Mouse (Mus musculus) small intestine, adult 2 months (tissue): ENCODE measurements around the gene Usp2. TPM values are rescaled to one million over a fixed set of nuclear protein-coding genes. Genes with fewer than 3 reads are reported as not detected.

Experiments used
- H3K27ac ChIP-seq: fragments of 200-500 bp; 2 replicates; pipeline ENCODE4 v1.5.1; 2012; ENCODE audit warnings: low read depth, low read length, control low read depth, inconsistent platforms; ENCODE audit not compliant: insufficient read depth
- H3K27me3 ChIP-seq: fragments of 200-500 bp; 2 replicates; pipeline ENCODE4 v1.6.1; 2012; ENCODE audit warnings: mild to moderate bottlenecking, moderate library complexity, low read length, inconsistent platforms; ENCODE audit not compliant: control insufficient read depth, insufficient read depth
- H3K36me3 ChIP-seq: fragments of 200-500 bp; 2 replicates; pipeline ENCODE4 v1.6.1; 2012; ENCODE audit warnings: mild to moderate bottlenecking, low read length, control low read depth, inconsistent platforms; ENCODE audit not compliant: control insufficient read depth, insufficient read depth
- H3K4me1 ChIP-seq: fragments of 200-500 bp; 2 replicates; pipeline ENCODE4 v1.6.1; 2012; ENCODE audit warnings: low read length, inconsistent platforms, mixed read lengths; ENCODE audit not compliant: control insufficient read depth, insufficient read depth, insufficient read length
- H3K4me3 ChIP-seq: fragments of 200-500 bp; 2 replicates; pipeline ENCODE4 v1.5.1; 2012; ENCODE audit warnings: low read depth, mild to moderate bottlenecking, control low read depth, inconsistent platforms, low read length, moderate library complexity
- CTCF ChIP-seq: fragments of 200-500 bp; IDR thresholded peaks from 2 replicates; pipeline ENCODE4 v1.5.1; 2012; ENCODE audit warnings: low read depth, mild to moderate bottlenecking, control low read depth, inconsistent platforms, low read length, moderate library complexity, mixed read lengths; ENCODE audit not compliant: insufficient replicate concordance, insufficient read length; ENCODE audit errors: extremely low read depth
- POLR2A ChIP-seq: fragments of 200-500 bp; IDR thresholded peaks from 2 replicates; pipeline ENCODE4 v1.6.1; 2012; ENCODE audit warnings: low read depth, mild to moderate bottlenecking, control low read depth, inconsistent platforms, low read length, moderate library complexity
- WGBS: fragments of 180-500 bp; shearing (Covaris S2); methylation state at CpG from one replicate; pipeline ENCODE4 v1.1.7; 2018; 5-methylcytosine and 5-hydroxymethylcytosine counted together
- polyA plus RNA-seq: library from polyadenylated mRNA; depleted of rRNA; stranded (reverse); fragments of >200 nt; gene quantifications from 2 replicates; pipeline ENCODE4 v1.2.3, GENCODE M21; 2012

The Usp2 gene
- polyA plus RNA-seq, 1 experiment: 12.0 TPM

GRCm38 (mm10) chr9:44047071-44047470 is 19.8 kb upstream of the Usp2 start:
- peaks cover 2% of the 10 kb centered on the region; the same call in 1 of the 2 replicates for H3K4me1 ChIP-seq
- WGBS: 55% methylated on average over 6 of the region's 6 CpGs
- peaks cover 15% of the 10 kb centered on the region for H3K27me3 ChIP-seq
- no peaks in the 10 kb centered on the region for H3K36me3 ChIP-seq
- TF ChIP-seq POLR2A (no peak), CTCF (no peak)
- no peak overlapping the region for H3K27ac ChIP-seq
- H3K4me3 ChIP-seq: no peak overlapping the region

GRCm38 (mm10) chr9:44047571-44048490 is 19.0 kb upstream of the Usp2 start:
- peaks cover 15% of the 10 kb centered on the region for H3K27me3 ChIP-seq
- TF ChIP-seq POLR2A (no peak), CTCF (no peak)
- WGBS: 69% methylated on average over 14 of the region's 14 CpGs
- no peak overlapping the region for H3K27ac ChIP-seq
- H3K4me3 ChIP-seq: no peak overlapping the region
- peaks cover 2% of the 10 kb centered on the region; the same call in 1 of the 2 replicates for H3K4me1 ChIP-seq
- H3K36me3 ChIP-seq: no peaks in the 10 kb centered on the region

- Histone ChIP-seq H3K4me1 (no peaks in the 10 kb centered on the region), H3K27me3 (peaks cover 9% of the 10 kb centered on the region; the same call in 1 of the 2 replicates), H3K4me3 (no peak overlapping the region), H3K36me3 (no peaks in the 10 kb centered on the region), H3K27ac (no peak overlapping the region)
- WGBS: 68% methylated on average over 15 of the region's 15 CpGs
- no peak for TF ChIP-seq POLR2A
- no peak for TF ChIP-seq CTCF
Measured at GRCm38 (mm10) chr9:44048541-44049380, 18.1 kb upstream of the Usp2 start.

- TF ChIP-seq POLR2A: no peak
- TF ChIP-seq CTCF: no peak
- WGBS: 79% methylated on average over 8 of the region's 8 CpGs
- no peak overlapping the region for H3K27ac ChIP-seq
- H3K4me3 ChIP-seq: no peak overlapping the region
- H3K27me3 ChIP-seq: peaks cover 2% of the 10 kb centered on the region; the same call in 1 of the 2 replicates
- no peaks in the 10 kb centered on the region for H3K36me3 ChIP-seq
- no peaks in the 10 kb centered on the region for H3K4me1 ChIP-seq
Measured at GRCm38 (mm10) chr9:44049381-44050165, 17.2 kb upstream of the Usp2 start.

GRCm38 (mm10) chr9:44052855-44053254 is 14.0 kb upstream of the Usp2 start:
- no peak overlapping the region for H3K4me3 ChIP-seq
- H3K27ac ChIP-seq: no peak overlapping the region
- H3K36me3 ChIP-seq: no peaks in the 10 kb centered on the region
- H3K27me3 ChIP-seq: no peaks in the 10 kb centered on the region
- TF ChIP-seq CTCF (no peak), POLR2A (no peak)
- WGBS: 66% methylated on average over 3 of the region's 3 CpGs
- H3K4me1 ChIP-seq: no peaks in the 10 kb centered on the region

GRCm38 (mm10) chr9:44053936-44054335 is 12.9 kb upstream of the Usp2 start:
- Histone ChIP-seq H3K4me3 (no peak overlapping the region), H3K4me1 (no peaks in the 10 kb centered on the region), H3K27ac (no peak overlapping the region), H3K27me3 (no peaks in the 10 kb centered on the region), H3K36me3 (no peaks in the 10 kb centered on the region)
- 27% methylated on average over 1 of the region's 1 CpGs for WGBS
- TF ChIP-seq CTCF: no peak
- TF ChIP-seq POLR2A: no peak
